Mouse (Mus musculus) liver, embryonic 14.5 days (tissue): ENCODE results near the gene Ranbp9.

ENCODE experiments used
- CTCF ChIP-seq: IDR thresholded peaks from 2 replicates; pipeline ENCODE4 v1.5.1; 2016; ENCODE audit warnings: antibody characterized with exemption, low read depth, control low read depth
- EP300 ChIP-seq: IDR thresholded peaks from 2 replicates; pipeline ENCODE4 v1.6.1; 2016; ENCODE audit warnings: antibody characterized with exemption, low read depth

DNA sequence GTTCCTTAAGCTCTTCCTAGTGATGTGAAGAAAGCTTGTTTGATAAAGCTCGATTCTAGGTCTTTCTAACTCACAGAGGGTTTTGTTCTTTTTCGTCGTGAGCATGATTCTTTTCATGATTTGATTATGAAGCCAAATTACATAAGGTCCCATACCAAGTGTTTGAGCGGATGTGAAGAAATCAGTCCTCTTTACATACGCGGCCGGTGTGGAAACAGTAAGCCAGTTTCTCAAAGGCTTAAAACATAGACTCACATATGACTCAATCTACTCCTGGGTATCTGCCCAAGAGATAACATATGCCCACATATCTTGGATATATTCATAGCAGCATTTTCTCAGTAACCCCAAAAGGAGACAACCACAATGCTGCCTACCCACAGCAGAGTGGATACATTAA lies 12.6 kb upstream of the Ranbp9 start:
- no peak for TF ChIP-seq CTCF
- TF ChIP-seq EP300 = no peak
